Mouse (Mus musculus): ENCODE results near the gene Plin5. TPM values are rescaled to one million over a fixed set of nuclear protein-coding genes. Genes with fewer than 3 reads are reported as not detected.

The Plin5 gene
- polyA plus RNA-seq, 1 experiment: 11.7 TPM

DNA sequence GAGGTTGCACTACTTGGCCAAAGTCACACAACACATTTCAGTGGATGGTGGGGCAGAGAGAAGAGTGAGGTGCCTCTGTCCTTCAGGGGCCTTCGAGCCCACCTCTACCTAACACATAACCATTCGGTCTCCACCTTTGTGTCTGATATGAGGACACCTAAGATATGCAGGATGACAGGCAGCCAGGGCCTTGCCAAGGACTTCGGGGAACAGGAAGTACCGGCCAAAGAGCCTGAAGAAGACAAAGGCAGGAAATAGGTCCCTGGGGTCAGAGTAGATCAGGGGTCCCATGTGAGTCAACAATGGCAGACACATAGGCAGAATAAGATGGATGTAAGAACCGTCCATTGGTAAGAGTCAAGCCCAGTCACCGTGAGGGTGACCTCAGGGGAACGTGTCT lies 19.2 kb upstream of the Plin5 start:
- H3K4me1 ChIP-seq (replicated peaks; ENCODE audit: control insufficient read depth, insufficient read depth, low read length): peaks cover 22% of the 10 kb centered on the region
- H3K27ac ChIP-seq (ENCODE audit: control insufficient read depth, insufficient read depth, low read length): no peak overlapping the region
- no peak overlapping the region for H3K4me3 ChIP-seq (ENCODE audit: control insufficient read depth, insufficient read depth, low read length)
- 90% methylated on average over 7 of the region's 7 CpGs for WGBS
- H3K36me3 ChIP-seq (ENCODE audit: control insufficient read depth, insufficient read depth, low read length): no peaks in the 10 kb centered on the region
- peaks cover 3% of the 10 kb centered on the region; the same call in 1 of the 2 replicates for H3K27me3 ChIP-seq (ENCODE audit: control insufficient read depth, insufficient read depth, low read length)
- DNase-seq: no peak
- no peak for TF ChIP-seq CTCF (IDR thresholded peaks at IDR 0.05; ENCODE audit: borderline replicate concordance, control insufficient read depth, extremely low read depth, insufficient read depth, low read length, poor library complexity)
- no peak for TF ChIP-seq POLR2A (IDR thresholded peaks at IDR 0.05; ENCODE audit: control insufficient read depth, extremely low read depth, insufficient read depth, low read length, poor library complexity)

DNA sequence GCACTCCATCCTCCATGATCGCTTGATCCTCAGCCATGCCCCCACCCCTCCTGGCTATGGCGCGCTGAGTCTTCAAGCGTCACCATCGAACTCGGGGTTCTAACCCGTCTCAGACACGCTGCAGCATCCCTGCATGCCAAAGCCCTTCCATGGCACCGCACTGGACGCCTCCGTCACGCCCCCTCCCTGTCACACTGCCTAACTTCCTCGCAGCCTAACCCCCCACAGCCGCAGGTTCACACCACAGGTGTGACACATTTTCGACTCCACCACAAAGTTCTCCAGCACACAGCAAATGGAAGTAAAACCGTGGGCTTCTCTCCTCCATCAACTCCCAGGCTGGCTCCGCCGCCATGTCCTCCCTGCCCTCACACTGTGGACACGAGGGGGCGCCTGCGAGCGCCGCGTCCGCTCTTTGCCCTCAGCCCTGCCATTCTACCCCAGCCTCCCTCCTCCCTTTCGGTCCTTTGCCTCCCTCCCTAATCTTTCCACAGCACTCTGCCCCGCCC lies 17.1 kb upstream of the Plin5 start:
- DNase-seq: peak; percentile 77
- TF ChIP-seq POLR2A (IDR thresholded peaks at IDR 0.05; ENCODE audit: control insufficient read depth, extremely low read depth, insufficient read depth, low read length, poor library complexity) (no peak), CTCF (IDR thresholded peaks at IDR 0.05; ENCODE audit: borderline replicate concordance, control insufficient read depth, extremely low read depth, insufficient read depth, low read length, poor library complexity) (peak; percentile 97)
- WGBS: 2% methylated on average over 27 of the region's 27 CpGs
- Histone ChIP-seq H3K4me1 (replicated peaks; ENCODE audit: control insufficient read depth, insufficient read depth, low read length) (peaks cover 16% of the 10 kb centered on the region), H3K27me3 (ENCODE audit: control insufficient read depth, insufficient read depth, low read length) (no peaks in the 10 kb centered on the region), H3K4me3 (ENCODE audit: control insufficient read depth, insufficient read depth, low read length) (peak overlapping the region; percentile 42), H3K27ac (ENCODE audit: control insufficient read depth, insufficient read depth, low read length) (no peak overlapping the region), H3K36me3 (ENCODE audit: control insufficient read depth, insufficient read depth, low read length) (no peaks in the 10 kb centered on the region)

DNA sequence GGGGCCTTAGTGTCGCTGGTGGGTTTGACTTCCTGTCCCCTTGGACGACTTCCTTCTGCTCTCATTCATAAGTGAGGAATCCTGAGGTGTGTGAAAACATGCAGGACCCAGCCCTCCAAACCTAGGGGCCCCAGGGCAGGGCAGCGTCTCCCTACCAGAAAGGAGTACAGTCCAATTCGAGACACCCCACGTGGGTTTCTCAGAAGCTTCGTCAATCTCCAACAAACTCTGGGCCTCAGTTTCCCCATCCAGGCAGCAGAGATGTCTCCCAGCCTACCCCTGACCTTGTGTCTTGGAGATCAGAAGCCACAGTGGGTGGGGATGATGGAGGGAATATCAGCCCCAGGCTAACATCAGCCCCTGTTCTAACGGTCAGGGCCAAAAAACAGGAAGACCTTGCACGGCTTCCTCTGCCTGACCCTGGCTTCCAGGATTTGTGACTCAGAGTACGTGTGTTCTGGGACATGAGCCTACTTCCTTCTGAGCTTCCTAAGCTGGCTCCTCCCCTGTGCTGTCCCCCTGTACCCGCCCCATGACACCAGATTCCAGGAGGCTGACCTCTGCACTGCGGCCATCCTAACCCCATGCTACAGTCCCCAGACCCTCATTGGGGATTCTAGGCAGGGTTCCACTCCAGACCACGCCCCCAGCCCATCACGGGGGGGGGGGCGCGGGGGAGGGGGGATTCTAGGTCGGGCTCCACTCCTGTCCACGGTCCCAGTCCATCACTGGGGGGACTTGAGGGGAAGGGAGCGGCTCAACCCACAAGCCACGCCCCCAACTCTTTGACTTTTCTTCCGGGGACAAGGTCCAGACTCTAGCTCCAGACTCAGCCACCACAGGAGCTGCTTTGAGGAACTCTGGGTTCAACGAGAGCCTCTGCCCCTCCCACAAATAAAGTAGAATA lies 16.3 kb upstream of the Plin5 start:
- no peak overlapping the region for H3K27ac ChIP-seq (ENCODE audit: control insufficient read depth, insufficient read depth, low read length)
- 6% methylated on average over 19 of the region's 21 CpGs for WGBS
- DNase-seq: no peak

DNA sequence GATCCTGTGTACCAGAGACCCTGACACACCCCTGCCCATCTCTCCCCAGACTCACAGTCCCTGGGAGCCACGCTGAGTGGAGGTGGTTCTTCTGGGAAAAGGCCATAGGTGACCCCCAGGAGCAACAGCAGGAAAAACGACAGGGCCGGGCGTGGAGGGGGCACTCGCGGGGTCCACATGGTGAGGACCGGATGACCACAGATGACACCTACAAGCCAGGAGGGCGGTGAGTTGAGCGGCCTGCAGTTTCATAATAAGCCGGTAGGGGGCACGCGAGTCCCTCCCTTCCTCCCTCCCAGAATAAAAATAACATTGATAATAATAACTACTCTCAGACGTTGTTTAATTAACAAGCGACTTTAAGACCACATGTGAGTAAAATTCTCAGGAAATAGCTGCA lies 15.3 kb upstream of the Plin5 start:
- 7% methylated on average over 14 of the region's 14 CpGs for WGBS
- no peaks in the 10 kb centered on the region for H3K36me3 ChIP-seq (ENCODE audit: control insufficient read depth, insufficient read depth, low read length)
- no peak overlapping the region for H3K4me3 ChIP-seq (ENCODE audit: control insufficient read depth, insufficient read depth, low read length)
- H3K27ac ChIP-seq (ENCODE audit: control insufficient read depth, insufficient read depth, low read length): no peak overlapping the region
- H3K4me1 ChIP-seq (replicated peaks; ENCODE audit: control insufficient read depth, insufficient read depth, low read length): peaks cover 12% of the 10 kb centered on the region
- no peaks in the 10 kb centered on the region for H3K27me3 ChIP-seq (ENCODE audit: control insufficient read depth, insufficient read depth, low read length)
- DNase-seq: peak; percentile 57
- TF ChIP-seq POLR2A (IDR thresholded peaks at IDR 0.05; ENCODE audit: control insufficient read depth, extremely low read depth, insufficient read depth, low read length, poor library complexity) (no peak), CTCF (IDR thresholded peaks at IDR 0.05; ENCODE audit: borderline replicate concordance, control insufficient read depth, extremely low read depth, insufficient read depth, low read length, poor library complexity) (peak; percentile 90)

More for the DNA sequence above, 16.3 kb upstream of the Plin5 start:
- no peaks in the 10 kb centered on the region for H3K36me3 ChIP-seq (ENCODE audit: control insufficient read depth, insufficient read depth, low read length)
- TF ChIP-seq POLR2A (IDR thresholded peaks at IDR 0.05; ENCODE audit: control insufficient read depth, extremely low read depth, insufficient read depth, low read length, poor library complexity): no peak
- TF ChIP-seq CTCF (IDR thresholded peaks at IDR 0.05; ENCODE audit: borderline replicate concordance, control insufficient read depth, extremely low read depth, insufficient read depth, low read length, poor library complexity): no peak
- no peaks in the 10 kb centered on the region for H3K27me3 ChIP-seq (ENCODE audit: control insufficient read depth, insufficient read depth, low read length)
- H3K4me3 ChIP-seq (ENCODE audit: control insufficient read depth, insufficient read depth, low read length): peak overlapping the region; percentile 42; the same call in 1 of the 2 replicates
- H3K4me1 ChIP-seq (replicated peaks; ENCODE audit: control insufficient read depth, insufficient read depth, low read length): peaks cover 12% of the 10 kb centered on the region

DNA sequence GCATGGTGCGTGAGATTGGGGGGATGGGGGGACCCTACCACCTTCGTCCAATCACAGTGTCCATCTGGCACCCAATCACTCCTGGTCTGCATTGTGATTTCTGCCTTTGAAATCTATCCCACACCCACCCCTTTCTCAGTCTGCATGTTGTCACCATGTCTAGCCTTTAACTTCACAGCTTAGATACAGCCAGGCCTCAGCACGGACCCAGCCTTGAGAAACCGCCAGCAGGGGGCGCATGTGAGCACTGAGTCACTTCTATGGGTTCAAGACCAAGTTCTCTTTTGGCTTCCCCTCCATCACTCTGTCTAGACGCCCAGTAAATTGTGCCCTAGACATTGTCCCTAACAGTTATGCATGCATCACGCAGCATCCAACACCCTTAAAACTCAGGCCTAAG lies 14.4 kb upstream of the Plin5 start:
- peak; percentile 69 for DNase-seq
- H3K27ac ChIP-seq (ENCODE audit: control insufficient read depth, insufficient read depth, low read length): no peak overlapping the region
- no peak overlapping the region for H3K4me3 ChIP-seq (ENCODE audit: control insufficient read depth, insufficient read depth, low read length)
- H3K4me1 ChIP-seq (replicated peaks; ENCODE audit: control insufficient read depth, insufficient read depth, low read length): peaks cover 12% of the 10 kb centered on the region
- H3K27me3 ChIP-seq (ENCODE audit: control insufficient read depth, insufficient read depth, low read length): no peaks in the 10 kb centered on the region
- no peaks in the 10 kb centered on the region for H3K36me3 ChIP-seq (ENCODE audit: control insufficient read depth, insufficient read depth, low read length)
- TF ChIP-seq POLR2A (IDR thresholded peaks at IDR 0.05; ENCODE audit: control insufficient read depth, extremely low read depth, insufficient read depth, low read length, poor library complexity): no peak
- peak; percentile 91 for TF ChIP-seq CTCF (IDR thresholded peaks at IDR 0.05; ENCODE audit: borderline replicate concordance, control insufficient read depth, extremely low read depth, insufficient read depth, low read length, poor library complexity)
- 42% methylated on average over 7 of the region's 7 CpGs for WGBS

DNA sequence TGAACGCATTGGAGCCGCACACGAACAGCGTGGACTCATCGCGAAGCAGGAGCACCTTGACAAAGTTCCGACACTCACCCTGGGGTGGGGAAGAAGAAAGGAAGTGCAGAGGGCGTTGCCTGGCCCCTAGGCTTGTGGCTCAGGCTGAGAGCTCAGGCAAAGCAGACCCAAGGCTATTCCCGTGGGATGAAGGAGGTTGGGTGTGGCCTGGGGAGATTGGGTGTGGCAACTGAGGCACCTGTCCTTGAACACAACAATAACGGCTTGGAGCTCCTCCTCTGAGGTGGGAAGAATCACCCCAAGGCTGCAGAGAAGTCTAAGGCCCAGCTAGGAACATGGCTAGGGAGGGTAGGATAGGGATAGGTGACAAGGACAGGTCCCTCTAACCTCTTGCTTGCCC lies 13.7 kb upstream of the Plin5 start:
- Histone ChIP-seq H3K27ac (ENCODE audit: control insufficient read depth, insufficient read depth, low read length) (no peak overlapping the region), H3K27me3 (ENCODE audit: control insufficient read depth, insufficient read depth, low read length) (no peaks in the 10 kb centered on the region), H3K4me3 (ENCODE audit: control insufficient read depth, insufficient read depth, low read length) (no peak overlapping the region), H3K4me1 (replicated peaks; ENCODE audit: control insufficient read depth, insufficient read depth, low read length) (peaks cover 12% of the 10 kb centered on the region), H3K36me3 (ENCODE audit: control insufficient read depth, insufficient read depth, low read length) (no peaks in the 10 kb centered on the region)
- 92% methylated on average over 10 of the region's 10 CpGs for WGBS
- DNase-seq: no peak
- TF ChIP-seq POLR2A (IDR thresholded peaks at IDR 0.05; ENCODE audit: control insufficient read depth, extremely low read depth, insufficient read depth, low read length, poor library complexity): no peak
- TF ChIP-seq CTCF (IDR thresholded peaks at IDR 0.05; ENCODE audit: borderline replicate concordance, control insufficient read depth, extremely low read depth, insufficient read depth, low read length, poor library complexity): no peak

Measured in thymus, adult 2 months (tissue).